Mouse (Mus musculus) heart, adult 2 months (tissue): Measurements from ENCODE around the gene Thap8. TPM values are rescaled to one million over a fixed set of nuclear protein-coding genes. Genes with fewer than 3 reads are reported as not detected.

Experiments
- DNase-seq, 2 experiments: peaks; one replicate each; pipeline ENCODE4 v3.0.0; 2021
- H3K27ac ChIP-seq: fragments of 200-600 bp; 2 replicates; pipeline ENCODE4 v1.8.1; 2022
- H3K27me3 ChIP-seq: fragments of 200-500 bp; 2 replicates; pipeline ENCODE4 v1.6.1; 2012; ENCODE audit warnings: mild to moderate bottlenecking, low read length, inconsistent platforms, mixed read lengths; ENCODE audit not compliant: control insufficient read depth, insufficient read depth
- H3K36me3 ChIP-seq: fragments of 200-500 bp; 2 replicates; pipeline ENCODE4 v1.6.1; 2012; ENCODE audit warnings: low read length, inconsistent platforms; ENCODE audit not compliant: control insufficient read depth, insufficient read depth
- H3K4me1 ChIP-seq: fragments of 200-500 bp; 2 replicates; pipeline ENCODE4 v1.6.1; 2011; ENCODE audit warnings: low read length; ENCODE audit not compliant: control insufficient read depth, insufficient read depth
- H3K4me3 ChIP-seq: fragments of 200-600 bp; 2 replicates; pipeline ENCODE4 v1.8.1; 2022
- H3K79me2 ChIP-seq: fragments of 200-500 bp; replicated peaks from 2 replicates; pipeline ENCODE4 v1.6.1; 2012; ENCODE audit warnings: mild to moderate bottlenecking, inconsistent platforms, low read length, moderate library complexity, mixed read lengths; ENCODE audit not compliant: control insufficient read depth, insufficient read depth
- H3K9ac ChIP-seq: fragments of 200-500 bp; 2 replicates; pipeline ENCODE4 v1.6.1; 2012; ENCODE audit warnings: low read depth, mild to moderate bottlenecking, control low read depth, inconsistent platforms, low read length, mixed read lengths
- CTCF ChIP-seq: fragments of 200-600 bp; IDR thresholded peaks from 2 replicates; pipeline ENCODE4 v1.8.1; 2022; ENCODE audit warnings: antibody characterized with exemption, mild to moderate bottlenecking, moderate library complexity
- EP300 ChIP-seq: fragments of 200-500 bp; IDR thresholded peaks from 2 replicates; pipeline ENCODE4 v1.6.1; 2011; ENCODE audit warnings: low read depth, low read length, control low read depth; ENCODE audit not compliant: insufficient read depth
- POLR2A ChIP-seq: fragments of 200-500 bp; IDR thresholded peaks from 2 replicates; pipeline ENCODE4 v1.6.1; 2011; ENCODE audit warnings: mild to moderate bottlenecking, low read depth, low read length, control low read depth; ENCODE audit not compliant: insufficient read depth
- WGBS: fragments of 180-500 bp; shearing (Covaris S2); methylation state at CpG from one replicate; pipeline ENCODE4 v1.1.7; 2018; 5-methylcytosine and 5-hydroxymethylcytosine counted together
- intact Hi-C: fragments of 180-260 bp; cut with DNase I; formaldehyde crosslinking; loops from one replicate; pipeline ENCODE4 v1.15.1; 2025
- polyA plus RNA-seq: library from polyadenylated mRNA; depleted of rRNA; stranded (reverse); fragments of >200 nt; gene quantifications from 2 replicates; pipeline ENCODE4 v1.2.3, GENCODE M21; 2012
- total RNA-seq, 2 experiments: library from RNA; stranded (reverse); gene quantifications; 2 replicates each; pipeline ENCODE4 v1.2.3; 2021

The Thap8 gene
- total and polyA plus RNA-seq, 3 experiments, result 0.10 TPM; not detected in 2

GRCm38 (mm10) chr7:30289071-30289713 lies 9.3 kb downstream of the Thap8 start:
- no peak overlapping the region for H3K4me3 ChIP-seq
- intact Hi-C loops, result no loop called here
- TF ChIP-seq POLR2A (no peak), CTCF (no peak), EP300 (no peak)
- no peak overlapping the region for H3K9ac ChIP-seq
- no peaks in the 10 kb centered on the region for H3K27me3 ChIP-seq
- no peak overlapping the region for H3K27ac ChIP-seq
- WGBS, result 59% methylated on average over 7 of the region's 7 CpGs
- no peaks in the 10 kb centered on the region for H3K36me3 ChIP-seq
- peaks cover 2% of the 10 kb centered on the region; the same call in 1 of the 2 replicates for H3K4me1 ChIP-seq
- no peak for DNase-seq
- H3K79me2 ChIP-seq, result no peaks in the 10 kb centered on the region

GRCm38 (mm10) chr7:30289714-30290399 lies 10.0 kb downstream of the Thap8 start:
- no peaks in the 10 kb centered on the region for H3K79me2 ChIP-seq
- no peak overlapping the region for H3K9ac ChIP-seq
- H3K4me3 ChIP-seq, result no peak overlapping the region
- H3K27me3 ChIP-seq, result no peaks in the 10 kb centered on the region
- no peaks in the 10 kb centered on the region for H3K36me3 ChIP-seq
- 67% methylated on average over 10 of the region's 10 CpGs for WGBS
- H3K4me1 ChIP-seq, result peaks cover 4% of the 10 kb centered on the region; the same call in 1 of the 2 replicates
- no peak overlapping the region for H3K27ac ChIP-seq
- no peak for TF ChIP-seq POLR2A
- TF ChIP-seq CTCF, result no peak
- no peak for TF ChIP-seq EP300
- DNase-seq, result no peak
- intact Hi-C loops, result no loop called here

GRCm38 (mm10) chr7:30291215-30292131 lies 11.6 kb downstream of the Thap8 start, which contains the start of gene Clip3:
TSS of gene Clip3 (plus strand) at chr7:30291728.
- peak within 1 kb of the TSS; percentile 33 for H3K9ac ChIP-seq
- peak within 1 kb of the TSS; percentile 36 for H3K4me3 ChIP-seq
- no peaks in the 10 kb centered on the region for H3K36me3 ChIP-seq
- no peaks in the 10 kb centered on the region for H3K27me3 ChIP-seq
- TF ChIP-seq CTCF (no peak), EP300 (no peak), POLR2A (peak; percentile 78)
- peaks cover 5% of the 10 kb centered on the region; the same call in 1 of the 2 replicates for H3K4me1 ChIP-seq
- peak; percentile 73 to 81 for DNase-seq
- H3K27ac ChIP-seq, result peak within 1 kb of the TSS; percentile 55
- WGBS, result 11% methylated on average over 35 of the region's 35 CpGs
- intact Hi-C loops, result no loop called here
- no peaks in the 10 kb centered on the region for H3K79me2 ChIP-seq

- H3K79me2 ChIP-seq, result no peaks in the 10 kb centered on the region
- H3K27ac ChIP-seq, result no peak overlapping the region
- no peaks in the 10 kb centered on the region for H3K36me3 ChIP-seq
- WGBS, result 57% methylated on average over 13 of the region's 13 CpGs
- H3K4me3 ChIP-seq, result no peak overlapping the region
- H3K27me3 ChIP-seq, result no peaks in the 10 kb centered on the region
- H3K9ac ChIP-seq, result no peak overlapping the region
- peaks cover 5% of the 10 kb centered on the region; the same call in 1 of the 2 replicates for H3K4me1 ChIP-seq
- TF ChIP-seq POLR2A (no peak), CTCF (no peak), EP300 (no peak)
- DNase-seq, result no peak
- intact Hi-C loops, result no loop called here
These were observed 13.9 kb downstream of the Thap8 start for GRCm38 (mm10) chr7:30293795-30294194.

- no peak overlapping the region for H3K4me3 ChIP-seq
- no peaks in the 10 kb centered on the region for H3K79me2 ChIP-seq
- DNase-seq, result no peak
- intact Hi-C loops, result no loop called here
- TF ChIP-seq CTCF (no peak), POLR2A (no peak), EP300 (no peak)
- 60% methylated on average over 5 of the region's 5 CpGs for WGBS
- H3K27me3 ChIP-seq, result no peaks in the 10 kb centered on the region
- no peak overlapping the region for H3K27ac ChIP-seq
- H3K4me1 ChIP-seq, result peaks cover 5% of the 10 kb centered on the region; the same call in 1 of the 2 replicates
- H3K36me3 ChIP-seq, result no peaks in the 10 kb centered on the region
- H3K9ac ChIP-seq, result no peak overlapping the region
These were observed 14.4 kb downstream of the Thap8 start for GRCm38 (mm10) chr7:30294296-30294695.
